Mouse (Mus musculus): ENCODE measurements around the gene Notch1.

The Notch1 gene

GRCm38 (mm10) chr2:26531829-26532228 lies 15.4 kb upstream of the Notch1 start:
- no peak for DNase-seq (ENCODE audit: low spot score in 2 of 2)

GRCm38 (mm10) chr2:26529881-26530280 lies 13.4 kb upstream of the Notch1 start:
- no peak for DNase-seq (ENCODE audit: low spot score in 2 of 2)

- no peak for DNase-seq (ENCODE audit: low spot score in 2 of 2)
Measured at GRCm38 (mm10) chr2:26529221-26529805, 12.8 kb upstream of the Notch1 start.

- DNase-seq (ENCODE audit: low spot score in 2 of 2) = no peak
Measured at GRCm38 (mm10) chr2:26526443-26527257, 10.2 kb upstream of the Notch1 start.

- peak; percentile 56 to 69 for DNase-seq (ENCODE audit: low spot score in 2 of 2)
Measured at GRCm38 (mm10) chr2:26525355-26526018, 9.0 kb upstream of the Notch1 start.

GRCm38 (mm10) chr2:26522327-26522726 lies 5.9 kb upstream of the Notch1 start:
- no peak for DNase-seq (ENCODE audit: low spot score in 2 of 2)

- no peak for DNase-seq (ENCODE audit: low spot score in 2 of 2)
Measured at GRCm38 (mm10) chr2:26519753-26520152, 3.3 kb upstream of the Notch1 start.

- no peak for DNase-seq (ENCODE audit: low spot score in 2 of 2)
Measured at GRCm38 (mm10) chr2:26516987-26517386, 524 bp upstream of the Notch1 start.

GRCm38 (mm10) chr2:26515335-26515734 lies 1.1 kb downstream of the Notch1 start:
- DNase-seq (ENCODE audit: low spot score in 2 of 2) = no peak

GRCm38 (mm10) chr2:26513105-26513745 lies 3.2 kb downstream of the Notch1 start:
- no peak for DNase-seq (ENCODE audit: low spot score in 2 of 2)

GRCm38 (mm10) chr2:26508661-26509060 lies 7.8 kb downstream of the Notch1 start:
- DNase-seq (ENCODE audit: low spot score in 2 of 2) = no peak

- DNase-seq (ENCODE audit: low spot score in 2 of 2) = no peak
Measured at GRCm38 (mm10) chr2:26507961-26508391, 8.5 kb downstream of the Notch1 start.

- DNase-seq (ENCODE audit: low spot score in 2 of 2) = peak; percentile 73 to 82
Measured at GRCm38 (mm10) chr2:26507481-26507886, 9.0 kb downstream of the Notch1 start.

- no peak for DNase-seq (ENCODE audit: low spot score in 2 of 2)
Measured at GRCm38 (mm10) chr2:26506746-26507280, 9.7 kb downstream of the Notch1 start.

GRCm38 (mm10) chr2:26504772-26505480 lies 11.5 kb downstream of the Notch1 start:
- DNase-seq (ENCODE audit: low spot score in 2 of 2) = no peak

- peak; percentile 80 to 83 for DNase-seq (ENCODE audit: low spot score in 2 of 2)
Measured at GRCm38 (mm10) chr2:26503661-26504575, 12.5 kb downstream of the Notch1 start.

GRCm38 (mm10) chr2:26502863-26503631 lies 13.4 kb downstream of the Notch1 start:
- DNase-seq (ENCODE audit: low spot score in 2 of 2) = no peak

GRCm38 (mm10) chr2:26502299-26502862 lies 14.1 kb downstream of the Notch1 start:
- DNase-seq (ENCODE audit: low spot score in 2 of 2) = peak in 1 of 2 experiments; percentile 69

GRCm38 (mm10) chr2:26501651-26502141 lies 14.8 kb downstream of the Notch1 start:
- no peak for DNase-seq (ENCODE audit: low spot score in 2 of 2)
